Mouse (Mus musculus) kidney, adult 8-10 months (tissue): Measurements from ENCODE around the gene Srd5a1.

Experiments used
- DNase-seq, 2 experiments: peaks; one replicate each; pipeline ENCODE4 v3.0.0; 2022

Gene Srd5a1

DNA sequence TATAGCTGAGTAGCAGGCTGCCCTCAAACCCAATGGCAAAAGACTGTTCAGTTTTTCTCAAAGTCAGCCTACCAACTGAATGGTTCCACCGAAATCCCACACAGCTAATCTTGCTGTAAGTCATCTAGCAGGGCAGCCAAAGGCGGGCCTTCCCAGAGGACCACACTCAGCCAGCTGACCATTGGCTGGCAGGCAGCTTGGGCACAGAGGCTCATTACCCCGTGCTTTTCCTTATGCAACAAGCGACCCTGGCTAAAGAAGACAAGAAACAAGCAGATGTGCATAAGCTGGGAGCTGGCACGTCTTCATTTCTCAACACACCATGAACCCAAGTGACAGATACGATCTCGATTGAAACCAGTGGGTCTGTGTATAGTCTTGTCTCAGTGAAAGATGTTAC is 73.9 kb downstream of the Srd5a1 start:
- no peak for DNase-seq

DNA sequence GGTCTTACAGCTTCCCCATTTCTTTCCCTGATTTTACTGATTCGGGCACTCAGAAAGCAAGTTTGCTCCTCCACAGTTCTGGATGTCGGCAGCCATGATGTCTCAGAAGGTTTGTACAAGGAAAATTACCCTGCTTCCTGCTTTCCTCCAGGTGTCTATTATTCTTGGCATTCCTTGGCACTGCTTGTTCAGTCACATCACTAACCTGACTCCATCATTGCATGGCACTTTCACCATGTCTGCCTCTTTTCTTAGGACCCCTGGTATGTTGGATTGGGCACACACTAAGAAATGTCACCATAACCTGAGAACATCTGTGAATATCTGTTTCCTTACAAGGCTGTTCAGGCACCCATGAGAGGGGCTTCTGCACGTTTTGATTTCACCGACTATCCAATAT is 75.2 kb downstream of the Srd5a1 start:
- DNase-seq: no peak

DNA sequence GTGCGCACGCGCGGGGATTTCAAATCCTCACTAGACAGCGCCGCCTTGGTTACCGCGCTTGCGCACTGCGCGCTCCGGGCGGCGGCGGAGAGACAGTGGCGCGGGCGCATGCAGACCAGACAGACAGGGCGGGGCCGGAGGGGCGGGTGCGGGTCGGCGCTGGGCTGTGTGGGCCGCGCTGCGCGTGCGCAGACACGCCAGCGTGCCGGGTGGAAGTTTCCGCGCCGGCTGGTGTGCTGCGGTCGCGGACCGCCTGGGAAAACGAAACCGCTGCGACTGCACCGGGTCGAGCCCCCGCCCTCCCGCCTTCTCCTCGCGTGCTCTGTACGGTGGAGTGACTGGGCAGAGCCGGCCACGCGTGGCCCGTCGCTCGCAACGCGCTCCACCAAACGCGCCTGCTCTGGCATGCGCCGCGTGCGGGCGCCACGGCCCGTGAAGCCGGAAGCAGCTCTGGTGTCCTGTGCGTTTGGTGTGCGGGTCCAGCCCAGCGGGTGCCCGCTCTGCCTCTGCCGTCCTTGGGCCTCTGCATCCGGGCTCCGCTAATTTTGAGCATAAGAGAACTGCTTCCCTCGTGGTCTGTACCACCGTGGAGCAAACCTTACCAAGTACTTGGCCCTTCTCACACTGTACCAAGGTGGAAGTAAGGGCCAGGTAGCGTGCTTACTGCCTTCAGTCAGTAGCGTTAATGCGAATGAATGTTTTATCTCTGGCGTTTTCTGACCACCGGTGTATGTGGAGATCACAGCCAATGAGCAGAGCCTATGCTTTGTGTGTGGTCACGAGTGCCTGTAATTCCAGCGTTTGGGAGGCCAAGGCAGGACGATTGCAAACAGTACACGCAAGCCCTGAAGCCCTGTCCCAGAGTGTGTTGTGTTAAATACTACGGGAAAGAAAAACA is 76.3 kb downstream of the Srd5a1 start:
- DNase-seq: peak; percentile 97 to 98

GRCm38 (mm10) chr13:69534334-69534653 is 76.9 kb downstream of the Srd5a1 start, which contains the start of gene Tent4a:
Tent4a (minus strand) TSS chr13:69534617.
- DNase-seq: no peak

GRCm38 (mm10) chr13:69533405-69534333 is 77.6 kb downstream of the Srd5a1 start, which contains the start of gene Nsun2:
Nsun2 (plus strand) TSS chr13:69533746.
- peak in 1 of 2 experiments; percentile 47 for DNase-seq

DNA sequence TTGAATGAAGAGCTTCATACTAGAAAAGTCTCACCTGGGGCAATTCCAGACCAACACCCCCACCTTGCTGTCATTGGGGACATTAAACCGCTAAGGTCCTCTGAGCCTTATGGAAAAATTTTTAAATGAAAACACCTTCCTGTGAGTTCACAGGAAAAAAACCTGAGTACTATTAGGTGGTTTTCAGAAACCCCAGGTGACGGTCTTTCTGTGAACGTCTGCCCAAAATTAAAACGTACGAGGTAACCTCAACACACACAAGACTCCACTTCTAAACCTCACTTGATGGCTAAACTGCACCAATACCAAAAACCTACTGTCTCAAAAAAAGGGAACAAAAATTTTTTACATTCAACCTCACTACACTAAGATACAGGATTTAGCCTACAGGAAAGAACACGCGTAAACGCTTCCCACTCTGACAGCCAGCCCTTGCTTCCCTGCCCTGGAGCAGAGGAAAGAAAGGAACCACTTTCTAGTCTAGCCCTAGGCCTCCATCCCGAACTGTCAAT is 78.3 kb downstream of the Srd5a1 start:
- no peak for DNase-seq

DNA sequence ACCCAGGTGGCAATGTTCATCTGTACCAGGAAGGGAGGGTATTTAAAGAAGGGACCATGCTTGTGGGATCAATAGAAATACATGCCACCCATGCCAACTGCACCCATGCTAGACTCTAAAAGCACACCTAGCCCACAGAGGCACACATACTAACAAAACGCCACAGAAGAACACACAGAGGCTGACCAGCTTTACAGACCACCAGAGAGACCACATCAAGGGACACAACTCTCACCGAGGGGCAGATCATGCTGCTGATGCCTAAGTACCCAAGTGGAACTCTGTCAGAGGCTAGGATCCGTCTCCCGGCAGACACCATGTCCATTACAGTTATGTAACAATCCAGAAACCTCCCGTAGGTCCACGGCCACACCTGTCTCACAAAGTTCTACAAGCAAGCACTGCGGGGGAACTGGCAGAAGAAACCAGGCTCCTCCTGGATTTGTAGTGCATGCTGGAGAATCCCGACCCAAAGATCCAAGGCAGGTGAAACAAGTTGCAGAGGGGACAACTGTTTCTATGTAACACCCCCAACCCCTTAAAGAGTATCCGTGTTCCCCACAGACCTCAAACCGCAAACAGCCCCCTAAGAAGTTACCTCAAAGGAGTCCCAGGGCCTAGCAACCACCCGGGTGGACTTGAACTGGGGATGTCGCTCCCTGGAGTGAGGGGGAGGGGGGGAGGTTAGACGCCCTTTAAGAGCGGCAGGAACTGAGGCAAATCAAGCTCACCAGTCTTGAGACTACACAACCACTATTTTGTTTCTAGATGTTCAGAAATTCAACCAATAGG is 78.9 kb downstream of the Srd5a1 start:
- peak in 1 of 2 experiments; percentile 48 for DNase-seq

GRCm38 (mm10) chr13:69531431-69531830 is 79.8 kb downstream of the Srd5a1 start:
- no peak for DNase-seq

DNA sequence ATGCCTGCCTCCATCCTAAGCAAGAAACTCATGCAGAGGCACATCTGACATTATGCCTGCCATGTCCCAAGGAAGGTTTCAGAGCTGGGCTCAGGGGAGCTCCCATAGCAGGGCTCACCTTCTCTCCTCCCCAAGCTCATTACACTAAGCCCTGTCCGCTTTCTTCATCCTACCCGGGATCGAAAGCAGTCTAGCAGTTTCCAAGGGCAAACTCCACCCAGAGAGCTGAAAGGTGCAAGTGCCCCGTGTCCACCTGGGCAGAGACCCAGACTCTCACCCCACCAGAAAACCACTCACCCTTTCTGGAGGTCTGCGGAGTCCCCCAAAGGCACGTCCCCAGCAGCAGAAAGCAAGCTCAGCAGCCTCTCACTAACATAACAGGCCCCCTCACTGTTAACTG is 80.3 kb downstream of the Srd5a1 start:
- DNase-seq: peak in 1 of 2 experiments; percentile 31

GRCm38 (mm10) chr13:69530156-69530555 is 81.1 kb downstream of the Srd5a1 start:
- DNase-seq: no peak

GRCm38 (mm10) chr13:69528531-69528930 is 82.7 kb downstream of the Srd5a1 start:
- DNase-seq: peak in 1 of 2 experiments; percentile 39

DNA sequence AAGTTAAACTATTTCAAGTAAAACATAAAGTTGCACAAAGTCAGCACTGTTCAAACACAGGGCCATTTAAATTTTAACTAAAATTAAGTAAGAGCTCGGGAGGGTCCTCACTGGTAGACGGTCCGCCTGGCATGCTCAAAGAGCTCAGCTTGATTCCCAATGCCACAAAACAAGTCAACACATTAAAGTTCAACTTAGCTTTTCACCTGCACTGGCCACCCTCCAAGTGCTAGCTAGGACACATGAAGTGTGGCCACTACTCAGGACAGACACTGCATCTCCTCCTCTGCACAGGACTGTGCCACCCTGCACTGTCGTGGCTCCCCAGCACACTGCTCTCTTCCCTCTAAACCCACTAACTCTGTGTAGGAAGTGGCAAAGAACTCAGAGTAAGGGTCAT is 85.4 kb downstream of the Srd5a1 start:
- peak; percentile 86 for DNase-seq

GRCm38 (mm10) chr13:69524158-69524530 is 87.1 kb downstream of the Srd5a1 start:
- DNase-seq: peak; percentile 73 to 81
